Mouse (Mus musculus) kidney, embryonic 16.5 days (tissue): ENCODE results near the gene Unc13d. TPM values are rescaled to one million over a fixed set of nuclear protein-coding genes. Genes with fewer than 3 reads are reported as not detected.
A peak's percentile ranks its signal among the peaks of the same experiment; 100 is the strongest.
"Not testable (repeated sequence)": the region's sequence is repeated elsewhere in the genome, so short reads cannot be mapped to it uniquely, and the experiment has no call there.

Experiments used
- ATAC-seq: fragments of 200-750 bp; cut with Nextera tagmentation; 2 replicates; pipeline ENCODE4 v1.8.0; 2017; ENCODE audit warnings: moderate TSS enrichment; ENCODE audit not compliant: low FRiP score, low TSS enrichment
- H3K27ac ChIP-seq: fragments of 300-500 bp; sonication (generic); 2 replicates; pipeline ENCODE4 v1.5.1; 2014; ENCODE audit warnings: low read length
- H3K27me3 ChIP-seq: fragments of 300-500 bp; sonication (generic); 2 replicates; pipeline ENCODE4 v1.6.1; 2014; ENCODE audit warnings: low read length, control low read depth, mixed read lengths; ENCODE audit not compliant: insufficient read depth
- H3K36me3 ChIP-seq: fragments of 300-500 bp; sonication (generic); 2 replicates; pipeline ENCODE4 v1.6.1; 2014; ENCODE audit warnings: low read length, control low read depth, mixed read lengths; ENCODE audit not compliant: insufficient read depth
- H3K4me1 ChIP-seq: fragments of 300-500 bp; sonication (generic); 2 replicates; pipeline ENCODE4 v1.6.1; 2014; ENCODE audit warnings: low read length, control low read depth, mixed read lengths; ENCODE audit not compliant: insufficient read depth
- H3K4me2 ChIP-seq: fragments of 300-500 bp; sonication (generic); replicated peaks from 2 replicates; pipeline ENCODE4 v1.6.1; 2014; ENCODE audit warnings: low read depth, low read length
- H3K4me3 ChIP-seq: fragments of 300-500 bp; sonication (generic); 2 replicates; pipeline ENCODE4 v1.5.1; 2014; ENCODE audit warnings: mild to moderate bottlenecking, low read length
- H3K9ac ChIP-seq: fragments of 300-500 bp; sonication (generic); replicated peaks from 2 replicates; pipeline ENCODE4 v1.6.1; 2014; ENCODE audit warnings: low read length
- H3K9me3 ChIP-seq: fragments of 300-500 bp; sonication (generic); 2 replicates; pipeline ENCODE4 v1.6.1; 2016; ENCODE audit warnings: low read length, control low read depth
- WGBS: fragments of 180-500 bp; shearing (Covaris S2); extraction: QIAGEN DNeasy Blood & Tissue Kit; methylation state at CpG from one replicate; pipeline ENCODE4 v1.1.7; 2014; 5-methylcytosine and 5-hydroxymethylcytosine counted together
- polyA plus RNA-seq: library from polyadenylated mRNA; unstranded; fragments of >200 nt; fragmentation: Nextera tagmentation; extraction: Ambion mirVana; gene quantifications from 2 replicates; pipeline ENCODE4 v1.2.1, GENCODE M21; 2015

Gene Unc13d
- polyA plus RNA-seq, 1 experiment from 2014 or later = 1.00 TPM

DNA sequence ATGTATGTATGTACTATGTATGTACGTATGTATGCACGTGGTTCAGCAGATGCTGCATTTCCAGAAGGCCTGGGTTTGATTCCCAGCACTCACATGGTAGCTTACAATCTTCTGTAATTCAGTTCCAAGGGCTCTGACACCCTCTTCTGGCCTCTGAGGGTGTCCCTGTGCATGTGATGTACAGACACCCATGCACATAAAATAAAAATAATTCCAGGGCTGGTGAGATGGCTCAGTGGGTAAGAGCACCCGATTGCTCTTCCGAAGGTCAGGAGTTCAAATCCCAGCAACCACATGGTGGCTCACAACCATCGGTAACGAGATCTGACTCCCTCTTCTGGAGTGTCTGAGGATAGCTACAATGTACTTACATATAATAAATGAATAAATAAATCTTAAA is 15.2 kb upstream of the Unc13d start:
- not testable (repeated sequence) for H3K4me1 ChIP-seq, H3K36me3 ChIP-seq, H3K4me3 ChIP-seq, H3K9ac ChIP-seq, ATAC-seq, H3K4me2 ChIP-seq, H3K9me3 ChIP-seq, H3K27ac ChIP-seq, H3K27me3 ChIP-seq
- 90% methylated on average over 6 of the region's 6 CpGs for WGBS

GRCm38 (mm10) chr11:116091591-116091990 is 13.8 kb upstream of the Unc13d start:
- WGBS = 82% methylated on average over 6 of the region's 6 CpGs

DNA sequence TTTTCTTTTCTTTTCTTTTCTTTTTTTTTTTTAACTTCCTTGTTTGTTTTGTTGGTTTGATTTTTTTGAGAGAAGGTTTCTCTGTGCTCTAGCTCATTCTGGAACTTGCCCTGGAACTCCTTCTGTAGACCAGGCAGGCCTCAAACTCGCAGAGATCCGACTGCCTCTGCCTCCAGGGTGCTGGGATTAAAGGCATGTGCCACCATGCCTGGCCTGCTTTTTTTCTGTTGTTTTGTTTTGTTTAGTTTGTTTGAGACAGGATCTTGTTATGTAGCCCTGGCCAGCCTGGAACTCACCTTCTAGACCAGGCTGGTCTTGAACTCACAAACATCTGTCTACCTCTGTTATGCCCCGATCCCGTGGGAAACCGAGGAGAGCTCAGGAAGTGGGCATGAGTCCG is 11.8 kb upstream of the Unc13d start:
- H3K9ac ChIP-seq = no peak overlapping the region
- no peak overlapping the region for H3K4me2 ChIP-seq
- H3K4me3 ChIP-seq = no peak overlapping the region
- ATAC-seq = no peak
- peaks cover 21% of the 10 kb centered on the region for H3K4me1 ChIP-seq
- H3K36me3 ChIP-seq = no peaks in the 10 kb centered on the region
- H3K27me3 ChIP-seq = no peaks in the 10 kb centered on the region
- no peaks in the 10 kb centered on the region for H3K9me3 ChIP-seq
- whole genome bisulfite sequencing = 91% methylated on average over 6 of the region's 6 CpGs
- H3K27ac ChIP-seq = no peak overlapping the region

More at GRCm38 (mm10) chr11:116091591-116091990, 13.8 kb upstream of the Unc13d start:
- no peak overlapping the region for H3K9ac ChIP-seq
- no peaks in the 10 kb centered on the region for H3K27me3 ChIP-seq
- H3K27ac ChIP-seq = no peak overlapping the region
- no peaks in the 10 kb centered on the region for H3K36me3 ChIP-seq
- ATAC-seq = no peak
- no peak overlapping the region for H3K4me3 ChIP-seq
- peaks cover 2% of the 10 kb centered on the region; the same call in 1 of the 2 replicates for H3K9me3 ChIP-seq
- H3K4me1 ChIP-seq = peaks cover 13% of the 10 kb centered on the region; the same call in 1 of the 2 replicates
- no peak overlapping the region for H3K4me2 ChIP-seq

- Histone ChIP-seq H3K9ac (no peak overlapping the region), H3K4me1 (peaks cover 17% of the 10 kb centered on the region), H3K27me3 (no peaks in the 10 kb centered on the region), H3K4me3 (no peak overlapping the region), H3K4me2 (no peak overlapping the region), H3K36me3 (peaks cover under 1% of the 10 kb centered on the region; the same call in 1 of the 2 replicates), H3K9me3 (no peaks in the 10 kb centered on the region), H3K27ac (no peak overlapping the region; the same call in 1 of the 2 replicates)
- 80% methylated on average over 11 of the region's 11 CpGs for WGBS
- ATAC-seq = no peak
Measured at GRCm38 (mm10) chr11:116088741-116089394, 11.1 kb upstream of the Unc13d start.

- peak overlapping the region; percentile 87; the same call in 1 of the 2 replicates for H3K27ac ChIP-seq
- peaks cover 8% of the 10 kb centered on the region for H3K36me3 ChIP-seq
- no peak for ATAC-seq
- no peaks in the 10 kb centered on the region for H3K9me3 ChIP-seq
- H3K4me2 ChIP-seq = peak overlapping the region; percentile 61
- no peak overlapping the region for H3K4me3 ChIP-seq
- peaks cover 16% of the 10 kb centered on the region for H3K4me1 ChIP-seq
- no peak overlapping the region for H3K9ac ChIP-seq
- 88% methylated on average over 8 of the region's 8 CpGs for WGBS
- no peaks in the 10 kb centered on the region for H3K27me3 ChIP-seq
Measured at GRCm38 (mm10) chr11:116088188-116088587, 10.4 kb upstream of the Unc13d start.

GRCm38 (mm10) chr11:116087194-116088130 is 9.7 kb upstream of the Unc13d start:
- peak; percentile 82 for ATAC-seq
- 3% methylated on average over 31 of the region's 31 CpGs for WGBS

DNA sequence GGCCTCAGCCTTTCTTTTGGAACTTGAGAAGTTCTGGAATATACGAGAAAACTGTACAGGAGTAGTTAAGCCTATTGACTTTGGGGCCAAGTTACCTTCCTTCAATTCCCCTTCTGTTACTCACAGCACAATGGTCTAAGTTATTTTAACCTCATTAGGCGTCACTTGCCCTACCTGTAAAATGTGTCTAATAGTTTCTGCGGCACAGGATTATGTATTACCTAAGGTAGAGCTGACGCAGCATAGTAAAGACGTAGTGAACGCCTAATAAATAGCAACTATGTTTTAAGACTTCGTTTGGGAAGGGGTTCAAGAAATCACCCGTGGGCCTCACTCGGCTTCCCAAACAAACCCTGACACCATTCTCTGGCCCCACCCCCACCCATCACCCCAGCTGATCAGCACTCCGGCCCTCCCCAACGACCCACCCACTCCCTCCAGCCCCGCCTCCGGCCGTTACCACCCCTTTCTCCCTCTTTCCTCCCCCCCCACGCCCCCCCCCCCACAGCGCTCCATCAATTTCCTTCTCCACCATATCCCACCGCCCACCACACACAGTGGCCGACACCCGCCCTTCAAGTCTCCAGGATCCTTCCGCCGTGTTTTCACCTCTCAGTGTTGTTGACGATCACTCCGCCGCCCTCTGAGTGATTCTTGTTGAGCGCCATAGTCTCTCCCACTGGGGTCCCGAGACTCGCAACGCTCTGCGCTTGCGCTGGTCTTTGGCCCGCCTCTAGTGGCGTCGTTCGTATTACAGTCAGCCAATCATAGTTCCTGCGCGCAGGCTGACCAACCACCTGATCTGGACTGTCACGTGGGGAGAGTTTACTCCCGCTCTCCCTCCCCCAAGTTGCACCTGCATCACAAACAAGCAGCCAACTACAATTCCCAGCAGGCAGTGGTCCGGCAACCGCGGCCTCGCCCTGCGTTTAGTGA is 8.8 kb upstream of the Unc13d start, which contains the start of gene Wbp2:
TSS of gene Wbp2 (minus strand) at position 738 of the 936 bp plus-strand sequence.
- no peaks in the 10 kb centered on the region for H3K27me3 ChIP-seq
- peak within 1 kb of the TSS; percentile 55 for H3K4me3 ChIP-seq
- peak within 1 kb of the TSS; percentile 65 for H3K4me2 ChIP-seq
- WGBS = 2% methylated on average over 36 of the region's 43 CpGs
- peak within 1 kb of the TSS; percentile 64 for H3K9ac ChIP-seq
- H3K4me1 ChIP-seq = peaks cover 16% of the 10 kb centered on the region
- H3K36me3 ChIP-seq = peaks cover 19% of the 10 kb centered on the region
- ATAC-seq = peak; percentile 96
- peak within 1 kb of the TSS; percentile 87 for H3K27ac ChIP-seq
- no peaks in the 10 kb centered on the region for H3K9me3 ChIP-seq

More at GRCm38 (mm10) chr11:116087194-116088130, 9.7 kb upstream of the Unc13d start:
- H3K4me3 ChIP-seq = peak overlapping the region; percentile 55
- H3K9ac ChIP-seq = peak overlapping the region; percentile 64
- H3K27me3 ChIP-seq = no peaks in the 10 kb centered on the region
- peaks cover 12% of the 10 kb centered on the region for H3K36me3 ChIP-seq
- peaks cover 16% of the 10 kb centered on the region for H3K4me1 ChIP-seq
- peak overlapping the region; percentile 87 for H3K27ac ChIP-seq
- H3K4me2 ChIP-seq = peak overlapping the region; percentile 61
- no peaks in the 10 kb centered on the region for H3K9me3 ChIP-seq

DNA sequence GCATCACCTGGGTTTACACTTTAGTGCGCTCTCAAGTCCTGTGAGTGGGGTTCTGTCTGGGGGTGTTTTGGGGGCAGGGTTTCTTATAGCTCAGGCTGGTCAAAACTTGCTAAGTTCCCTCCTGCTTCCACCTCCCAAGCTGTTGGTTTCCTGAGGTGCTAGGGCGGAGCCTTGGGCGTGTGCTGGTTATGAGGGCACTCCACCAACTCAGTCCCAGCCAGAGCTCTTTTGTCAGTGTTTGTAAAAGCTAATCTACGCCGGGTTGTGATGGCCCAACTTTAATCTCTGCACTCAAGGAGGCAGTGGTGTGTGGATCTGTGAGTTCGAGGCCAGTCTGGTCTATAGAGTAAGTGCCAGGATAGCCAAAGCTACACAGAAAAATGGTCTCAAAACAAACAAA is 6.4 kb upstream of the Unc13d start:
- H3K9ac ChIP-seq = no peak overlapping the region
- peaks cover 35% of the 10 kb centered on the region for H3K36me3 ChIP-seq
- H3K4me3 ChIP-seq = no peak overlapping the region
- H3K27me3 ChIP-seq = no peaks in the 10 kb centered on the region
- no peak overlapping the region for H3K4me2 ChIP-seq
- ATAC-seq = no peak
- no peaks in the 10 kb centered on the region for H3K9me3 ChIP-seq
- 88% methylated on average over 6 of the region's 6 CpGs for WGBS
- H3K4me1 ChIP-seq = peaks cover 18% of the 10 kb centered on the region
- no peak overlapping the region for H3K27ac ChIP-seq

GRCm38 (mm10) chr11:116083096-116083672 is 5.4 kb upstream of the Unc13d start:
- Histone ChIP-seq H3K36me3 (peaks cover 39% of the 10 kb centered on the region), H3K9ac (no peak overlapping the region)

More at GRCm38 (mm10) chr11:116083096-116083672, 5.4 kb upstream of the Unc13d start:
- H3K4me2 ChIP-seq = no peak overlapping the region
- no peak overlapping the region for H3K27ac ChIP-seq
- no peak for ATAC-seq
- H3K4me3 ChIP-seq = no peak overlapping the region
- WGBS = 89% methylated on average over 14 of the region's 14 CpGs
- H3K4me1 ChIP-seq = peaks cover 25% of the 10 kb centered on the region
- no peaks in the 10 kb centered on the region for H3K27me3 ChIP-seq
- H3K9me3 ChIP-seq = no peaks in the 10 kb centered on the region
